Mouse (Mus musculus) kidney, adult 10 weeks (tissue): Measurements from ENCODE around the gene Mcpt9. TPM values are rescaled to one million over a fixed set of nuclear protein-coding genes. Genes with fewer than 3 reads are reported as not detected.

Source experiments
- polyA plus RNA-seq: library from polyadenylated mRNA; stranded (reverse); fragments of 350-450 nt; fragmentation: Illumina TruSeq; extraction: RNeasy Lipid Tissue Mini Kit (QIAGEN cat#74804); gene quantifications from one replicate; pipeline ENCODE4 v1.2.3, GENCODE M21; 2014; ENCODE audit warnings: low read depth, low replicate concordance

The Mcpt9 gene
- polyA plus RNA-seq, result not detected

DNA sequence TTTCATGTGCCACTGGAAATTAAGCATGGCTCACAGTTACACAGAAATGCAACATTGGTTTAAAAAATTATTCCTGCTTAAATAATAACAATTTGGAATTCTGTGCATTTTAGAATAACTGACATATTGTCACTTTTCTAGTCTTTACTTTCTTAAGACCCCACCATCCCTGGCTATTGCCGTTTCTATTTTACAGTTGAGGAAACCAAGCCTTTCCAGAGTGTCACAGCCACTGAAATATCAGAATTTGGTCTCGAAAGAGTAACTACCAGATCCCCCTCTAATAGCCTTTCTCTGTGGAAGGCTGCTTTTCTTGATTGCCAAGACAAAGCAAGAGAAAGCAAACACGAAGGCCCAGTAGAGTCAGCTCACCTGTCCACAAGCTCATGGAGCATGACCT lies at the start of gene Mcpt9:
Gene Mcpt9 (minus strand): TSS at position 101 of the 400 bp plus-strand sequence.

DNA sequence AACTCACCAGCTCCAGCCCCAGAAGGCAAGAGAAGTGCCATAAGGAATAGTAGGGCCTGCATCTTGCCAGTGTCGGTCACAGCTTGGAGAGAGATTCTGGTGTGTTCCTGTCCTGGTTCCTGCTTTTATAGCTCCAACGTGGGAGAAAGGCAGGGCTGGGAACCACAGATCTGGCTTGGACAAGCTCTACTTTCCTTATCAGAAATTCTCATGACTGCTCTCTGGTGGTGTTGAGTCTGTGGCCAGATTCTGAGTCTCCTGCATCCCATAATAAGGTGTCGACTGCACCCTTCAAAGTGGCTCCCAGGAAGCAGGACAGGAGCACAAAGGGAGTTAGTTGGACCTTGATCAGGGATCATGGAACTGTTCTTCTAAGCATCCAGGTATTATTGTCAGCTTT lies 31.9 kb upstream of the Mcpt9 start, which contains the start of gene Mcpt4:
Gene Mcpt4 (minus strand): TSS at position 101 of the 400 bp plus-strand sequence.

DNA sequence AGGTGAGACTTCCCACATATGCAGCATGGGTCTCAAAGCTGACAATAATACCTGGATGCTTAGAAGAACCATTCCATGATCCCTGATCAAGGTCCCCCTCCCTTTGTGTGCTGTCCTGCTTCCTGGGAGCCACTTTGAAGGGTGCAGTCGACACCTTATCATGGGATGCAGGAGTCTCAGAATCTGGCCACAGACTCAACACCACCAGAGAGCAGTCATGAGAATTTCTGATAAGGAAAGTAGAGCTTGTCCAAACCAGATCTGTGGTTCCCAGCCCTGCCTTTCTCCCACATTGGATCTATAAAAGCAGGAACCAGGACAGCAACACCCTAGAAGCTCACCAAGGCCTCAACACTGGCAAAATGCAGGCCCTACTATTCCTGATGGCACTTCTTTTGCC lies 11.5 kb upstream of the Mcpt9 start, which contains the start of gene Mcpt2:
Gene Mcpt2 (plus strand): TSS at position 250 of the 400 bp plus-strand sequence.

DNA sequence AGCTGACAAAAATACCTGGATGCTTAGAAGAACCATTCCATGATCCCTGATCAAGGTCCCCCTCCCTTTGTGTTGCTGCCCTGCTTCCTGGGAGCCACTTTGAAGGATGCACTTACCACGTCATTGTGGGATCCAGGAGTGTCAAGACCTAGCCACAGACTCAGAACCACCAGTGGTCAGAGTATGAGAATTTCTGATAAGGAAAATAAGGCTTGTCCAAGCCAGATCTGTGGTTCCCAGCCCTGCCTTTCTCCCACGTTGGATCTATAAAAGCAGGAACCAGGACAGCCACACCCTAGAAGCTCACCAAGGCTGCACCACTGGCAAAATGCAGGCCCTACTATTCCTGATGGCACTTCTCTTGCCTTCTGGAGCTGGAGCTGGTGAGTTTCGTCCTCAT lies 12.6 kb downstream of the Mcpt9 start, which contains the start of gene Mcpt1:
Gene Mcpt1 (plus strand): TSS at position 301 of the 400 bp plus-strand sequence.

Other genes with a start within 250 kb of the Mcpt9 start
- 0.16 TPM for gene Adcy4, start 246.4 kb downstream of the Mcpt9 start, polyA plus RNA-seq
- 0.73 TPM for gene Ripk3, start 241.6 kb downstream of the Mcpt9 start, polyA plus RNA-seq
- 1.1 TPM for gene Nfatc4, start 207.4 kb downstream of the Mcpt9 start, polyA plus RNA-seq
- gene Nynrin, start 176.5 kb downstream of the Mcpt9 start, polyA plus RNA-seq, result 0.40 TPM
- gene Cbln3, start 146.1 kb downstream of the Mcpt9 start, polyA plus RNA-seq, result not detected
- 8.8 TPM for gene Khnyn, start 145.5 kb downstream of the Mcpt9 start, polyA plus RNA-seq
- 19.8 TPM for gene Sdr39u1, start 130.2 kb downstream of the Mcpt9 start, polyA plus RNA-seq
- gene Cma1, start 85.8 kb downstream of the Mcpt9 start, polyA plus RNA-seq, result not detected
- not detected for gene Cma2, start 79.5 kb downstream of the Mcpt9 start, polyA plus RNA-seq
- gene Mcpt1, start 12.5 kb downstream of the Mcpt9 start, polyA plus RNA-seq, result not detected
- gene Mcpt2, start 11.5 kb upstream of the Mcpt9 start, polyA plus RNA-seq, result not detected
- gene Mcpt4, start 31.8 kb upstream of the Mcpt9 start, polyA plus RNA-seq, result not detected
- not detected for gene Mcpt8, start 54.8 kb upstream of the Mcpt9 start, polyA plus RNA-seq
- gene Ctsg, start 72.1 kb upstream of the Mcpt9 start, polyA plus RNA-seq, result not detected
- not detected for gene Gzme, start 90.1 kb upstream of the Mcpt9 start, polyA plus RNA-seq
- not detected for gene Gzmd, start 102.1 kb upstream of the Mcpt9 start, polyA plus RNA-seq
- gene Gzmg, start 129.1 kb upstream of the Mcpt9 start, polyA plus RNA-seq, result not detected
- gene Gzmn, start 144.1 kb upstream of the Mcpt9 start, polyA plus RNA-seq, result not detected
- gene Gzmf, start 180.9 kb upstream of the Mcpt9 start, polyA plus RNA-seq, result not detected
- gene Gzmc, start 204.2 kb upstream of the Mcpt9 start, polyA plus RNA-seq, result not detected
- not detected for gene Gzmb, start 231.8 kb upstream of the Mcpt9 start, polyA plus RNA-seq